Mouse (Mus musculus): ENCODE measurements around the gene Cdc42ep2. TPM values are rescaled to one million over a fixed set of nuclear protein-coding genes. Genes with fewer than 3 reads are reported as not detected.

Gene Cdc42ep2
- polyA plus RNA-seq, 1 experiment = not detected

GRCm38 (mm10) chr19:5925311-5925855, 767 bp upstream of the Cdc42ep2 start:
- TF ChIP-seq CTCF (IDR thresholded peaks at IDR 0.05; ENCODE audit: insufficient read depth, low read depth, low read length) (no peak), POLR2A (IDR thresholded peaks at IDR 0.05; ENCODE audit: insufficient read depth, low read depth, low read length) (no peak)
- Histone ChIP-seq H3K27ac (ENCODE audit: insufficient read depth, low read depth, low read length) (no peak overlapping the region), H3K4me3 (ENCODE audit: insufficient read depth, low read depth, low read length) (no peak overlapping the region), H3K4me1 (ENCODE audit: control insufficient read depth, insufficient read depth, low read length) (peaks cover 11% of the 10 kb centered on the region)
- WGBS = 36% methylated on average over 11 of the region's 11 CpGs

GRCm38 (mm10) chr19:5923990-5924712, 465 bp downstream of the Cdc42ep2 start:
- peak overlapping the region; percentile 52 for H3K4me3 ChIP-seq (ENCODE audit: insufficient read depth, low read depth, low read length)
- under 1% methylated on average over 38 of the region's 38 CpGs for WGBS

DNA sequence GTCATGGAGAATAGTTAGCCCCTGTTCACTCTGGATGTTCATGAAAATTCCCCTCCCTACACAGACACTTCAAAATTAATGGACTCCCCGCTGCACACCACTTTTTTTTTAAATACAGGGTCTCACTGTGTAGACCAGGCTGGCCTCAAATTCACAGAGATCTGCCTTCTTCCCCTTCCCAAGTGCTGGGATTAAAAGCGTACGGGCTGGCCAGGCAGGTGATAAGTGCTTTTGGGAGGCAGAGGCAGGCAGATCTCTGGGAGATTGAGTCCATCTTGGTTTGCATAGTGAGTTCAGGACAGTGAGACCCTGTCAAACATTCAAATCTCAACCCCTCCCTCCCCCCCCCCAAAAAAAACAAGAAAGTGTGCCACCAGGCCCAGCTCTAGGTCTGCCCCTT, 1.7 kb downstream of the Cdc42ep2 start:
- H3K4me1 ChIP-seq (ENCODE audit: control insufficient read depth, insufficient read depth, low read length) = peaks cover 11% of the 10 kb centered on the region; the same call in 1 of the 2 replicates
- TF ChIP-seq CTCF (IDR thresholded peaks at IDR 0.05; ENCODE audit: insufficient read depth, low read depth, low read length) (no peak), POLR2A (IDR thresholded peaks at IDR 0.05; ENCODE audit: insufficient read depth, low read depth, low read length) (no peak)
- 97% methylated on average over 3 of the region's 3 CpGs for whole genome bisulfite sequencing

More at GRCm38 (mm10) chr19:5923990-5924712, 465 bp downstream of the Cdc42ep2 start:
- peak; percentile 78 for TF ChIP-seq CTCF (IDR thresholded peaks at IDR 0.05; ENCODE audit: insufficient read depth, low read depth, low read length)
- no peak for TF ChIP-seq POLR2A (IDR thresholded peaks at IDR 0.05; ENCODE audit: insufficient read depth, low read depth, low read length)
- Histone ChIP-seq H3K27ac (ENCODE audit: insufficient read depth, low read depth, low read length) (no peak overlapping the region; the same call in 1 of the 2 replicates), H3K4me1 (ENCODE audit: control insufficient read depth, insufficient read depth, low read length) (peaks cover 11% of the 10 kb centered on the region; the same call in 1 of the 2 replicates)

DNA sequence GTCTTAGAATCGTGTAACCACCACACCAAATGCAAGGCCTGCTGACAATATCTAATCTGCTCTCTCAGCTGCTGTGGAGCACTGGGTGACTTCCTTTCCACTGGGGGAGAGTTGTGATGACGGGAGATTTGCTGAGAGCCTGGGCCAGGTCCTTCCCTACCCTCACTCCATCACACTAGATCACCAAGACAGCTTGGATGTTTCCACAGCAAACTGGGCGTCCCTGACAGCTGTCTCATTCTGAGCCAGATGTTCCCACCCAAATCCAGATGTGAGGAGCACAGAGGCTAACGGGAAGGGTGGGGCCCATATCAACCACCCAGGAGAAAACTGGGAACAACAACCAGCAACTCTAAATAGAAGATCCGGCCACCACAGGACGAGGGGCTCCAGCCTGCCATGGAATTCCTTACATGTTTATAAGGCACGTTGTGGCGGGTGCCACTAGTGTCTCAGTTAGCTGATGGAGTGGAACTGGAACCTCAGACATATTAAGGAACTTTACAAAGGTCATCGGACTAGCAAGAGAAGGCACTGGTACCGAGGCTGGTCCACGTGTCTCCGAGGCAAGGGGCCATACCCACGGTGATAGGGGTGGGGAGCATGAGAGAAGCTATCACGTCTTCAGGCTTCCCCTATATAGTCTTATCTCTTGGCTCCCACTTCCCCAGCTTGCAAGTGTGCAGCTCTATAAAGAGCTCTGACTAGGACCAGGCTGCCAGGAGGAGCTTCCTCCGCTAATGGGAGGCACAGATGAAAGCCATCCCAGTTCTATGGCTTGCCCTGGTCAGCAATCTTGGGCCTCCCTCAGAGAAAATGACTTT, 2.3 kb downstream of the Cdc42ep2 start:
- H3K27ac ChIP-seq (ENCODE audit: insufficient read depth, low read depth, low read length) = no peak overlapping the region
- TF ChIP-seq CTCF (IDR thresholded peaks at IDR 0.05; ENCODE audit: insufficient read depth, low read depth, low read length) = no peak
- no peak for TF ChIP-seq POLR2A (IDR thresholded peaks at IDR 0.05; ENCODE audit: insufficient read depth, low read depth, low read length)
- 79% methylated on average over 15 of the region's 15 CpGs for WGBS
- no peak overlapping the region for H3K4me3 ChIP-seq (ENCODE audit: insufficient read depth, low read depth, low read length)
- H3K4me1 ChIP-seq (ENCODE audit: control insufficient read depth, insufficient read depth, low read length) = peaks cover 11% of the 10 kb centered on the region; the same call in 1 of the 2 replicates

More for the DNA sequence above, 1.7 kb downstream of the Cdc42ep2 start:
- H3K4me3 ChIP-seq (ENCODE audit: insufficient read depth, low read depth, low read length) = no peak overlapping the region
- no peak overlapping the region for H3K27ac ChIP-seq (ENCODE audit: insufficient read depth, low read depth, low read length)

GRCm38 (mm10) chr19:5921715-5922114, 2.9 kb downstream of the Cdc42ep2 start:
- WGBS = 35% methylated on average over 9 of the region's 9 CpGs
- TF ChIP-seq CTCF (IDR thresholded peaks at IDR 0.05; ENCODE audit: insufficient read depth, low read depth, low read length) (no peak), POLR2A (IDR thresholded peaks at IDR 0.05; ENCODE audit: insufficient read depth, low read depth, low read length) (no peak)

DNA sequence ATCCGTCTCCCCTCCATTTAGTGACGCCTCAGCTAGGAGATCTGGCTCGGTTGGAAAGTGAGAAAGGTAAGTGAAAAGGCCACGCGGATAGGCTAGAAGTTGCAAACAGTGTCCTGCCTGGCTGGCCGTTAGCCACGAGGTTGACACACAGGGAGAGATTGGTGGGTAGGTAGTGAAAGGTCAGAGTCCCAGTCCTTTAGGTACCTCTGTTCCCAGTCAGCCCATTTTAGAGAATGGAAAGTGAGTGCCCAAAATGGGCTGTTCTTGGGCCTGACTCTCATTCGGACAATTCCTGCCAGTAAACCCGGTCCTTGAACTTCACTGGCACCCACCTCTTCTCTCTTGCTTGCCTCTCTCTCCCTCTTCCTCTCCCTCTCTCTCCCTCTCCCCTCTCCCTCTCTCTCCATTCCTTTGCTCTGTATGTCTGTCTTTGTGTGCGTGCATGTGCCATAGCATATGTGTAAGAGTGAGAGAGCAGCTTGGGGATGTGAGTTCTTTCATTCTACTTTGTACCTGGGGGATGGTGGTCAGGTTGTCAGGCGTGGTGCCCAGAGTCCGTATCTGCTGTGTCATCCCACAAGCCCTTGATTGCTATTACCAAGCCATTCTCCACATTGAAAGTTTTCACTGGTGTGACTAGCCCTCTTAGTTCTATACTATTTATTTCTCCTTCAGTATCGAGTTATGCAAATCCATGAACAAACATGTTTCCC, 11.5 kb downstream of the Cdc42ep2 start, which contains the start of gene Dpf2:
Dpf2 (minus strand) TSS at position 4 of the 713 bp plus-strand sequence.
- no peak for TF ChIP-seq CTCF (IDR thresholded peaks at IDR 0.05; ENCODE audit: insufficient read depth, low read depth, low read length)
- peak; percentile 21; the same call in 1 of the 2 replicates for TF ChIP-seq POLR2A (IDR thresholded peaks at IDR 0.05; ENCODE audit: insufficient read depth, low read depth, low read length)
- 17% methylated on average over 13 of the region's 13 CpGs for WGBS
- H3K4me3 ChIP-seq (ENCODE audit: insufficient read depth, low read depth, low read length) = peak within 1 kb of the TSS; percentile 89

More at GRCm38 (mm10) chr19:5921715-5922114, 2.9 kb downstream of the Cdc42ep2 start:
- Histone ChIP-seq H3K27ac (ENCODE audit: insufficient read depth, low read depth, low read length) (no peak overlapping the region), H3K4me3 (ENCODE audit: insufficient read depth, low read depth, low read length) (no peak overlapping the region), H3K4me1 (ENCODE audit: control insufficient read depth, insufficient read depth, low read length) (peaks cover 11% of the 10 kb centered on the region; the same call in 1 of the 2 replicates)

DNA sequence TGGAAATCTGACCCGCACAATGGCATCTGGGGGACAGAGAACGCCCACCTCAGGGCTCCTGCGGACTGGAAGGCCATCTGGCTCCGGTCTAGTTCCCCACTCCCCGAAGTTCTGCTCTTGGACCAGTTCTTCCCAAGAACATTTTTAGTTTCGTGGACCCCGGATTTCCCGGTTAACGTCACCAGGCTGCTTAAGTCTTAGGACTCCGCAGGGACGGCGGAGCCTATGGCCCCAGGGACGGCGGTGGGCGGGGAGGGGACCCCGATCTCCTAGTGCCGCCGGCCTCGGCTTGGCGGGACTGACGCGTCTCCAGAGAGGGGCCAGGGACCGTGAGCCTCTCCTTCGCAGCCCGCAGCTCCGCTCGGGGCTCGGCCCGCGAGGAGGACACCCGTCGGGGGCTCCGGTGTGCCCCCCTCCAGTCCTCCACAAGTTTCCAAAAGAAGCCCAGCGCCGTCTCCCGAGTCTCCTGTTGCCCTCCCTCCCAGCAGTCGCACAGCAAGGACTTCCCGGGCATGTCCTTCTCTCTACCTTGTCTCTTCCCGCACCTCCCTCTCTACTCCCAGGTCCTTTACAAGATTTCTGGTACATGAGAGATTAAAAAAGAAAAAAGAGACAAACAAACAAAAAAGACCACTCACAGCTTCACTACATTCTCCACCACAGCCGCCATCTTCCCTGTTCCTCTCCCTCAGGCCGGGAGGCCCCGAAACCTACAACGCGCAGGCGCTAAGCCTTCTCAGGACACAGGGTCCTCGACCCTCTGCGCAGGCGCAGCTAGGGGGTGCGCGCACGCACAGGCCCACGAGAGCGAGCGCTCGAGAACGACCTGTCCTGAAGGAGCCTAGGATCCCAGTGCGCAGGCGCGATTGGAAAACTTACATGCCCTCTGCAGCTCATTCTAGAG, 12.3 kb downstream of the Cdc42ep2 start:
- H3K4me3 ChIP-seq (ENCODE audit: insufficient read depth, low read depth, low read length) = peak overlapping the region; percentile 89
- TF ChIP-seq POLR2A (IDR thresholded peaks at IDR 0.05; ENCODE audit: insufficient read depth, low read depth, low read length) (peak; percentile 74), CTCF (IDR thresholded peaks at IDR 0.05; ENCODE audit: insufficient read depth, low read depth, low read length) (no peak)
- peak overlapping the region; percentile 82 for H3K27ac ChIP-seq (ENCODE audit: insufficient read depth, low read depth, low read length)
- peaks cover 11% of the 10 kb centered on the region for H3K4me1 ChIP-seq (ENCODE audit: control insufficient read depth, insufficient read depth, low read length)
- under 1% methylated on average over 59 of the region's 59 CpGs for WGBS

More for the DNA sequence above, 11.5 kb downstream of the Cdc42ep2 start, which contains the start of gene Dpf2:
- peaks cover 11% of the 10 kb centered on the region for H3K4me1 ChIP-seq (ENCODE audit: control insufficient read depth, insufficient read depth, low read length)
- peak within 1 kb of the TSS; percentile 82 for H3K27ac ChIP-seq (ENCODE audit: insufficient read depth, low read depth, low read length)
